Mouse (Mus musculus): Measurements from ENCODE around the gene Psma6.

Psma6 gene

GRCm38 (mm10) chr12:55438058-55438457 lies 54.0 kb downstream of the Psma6 start:
- no peak for DNase-seq (ENCODE audit: low spot score in 2 of 2)

DNA sequence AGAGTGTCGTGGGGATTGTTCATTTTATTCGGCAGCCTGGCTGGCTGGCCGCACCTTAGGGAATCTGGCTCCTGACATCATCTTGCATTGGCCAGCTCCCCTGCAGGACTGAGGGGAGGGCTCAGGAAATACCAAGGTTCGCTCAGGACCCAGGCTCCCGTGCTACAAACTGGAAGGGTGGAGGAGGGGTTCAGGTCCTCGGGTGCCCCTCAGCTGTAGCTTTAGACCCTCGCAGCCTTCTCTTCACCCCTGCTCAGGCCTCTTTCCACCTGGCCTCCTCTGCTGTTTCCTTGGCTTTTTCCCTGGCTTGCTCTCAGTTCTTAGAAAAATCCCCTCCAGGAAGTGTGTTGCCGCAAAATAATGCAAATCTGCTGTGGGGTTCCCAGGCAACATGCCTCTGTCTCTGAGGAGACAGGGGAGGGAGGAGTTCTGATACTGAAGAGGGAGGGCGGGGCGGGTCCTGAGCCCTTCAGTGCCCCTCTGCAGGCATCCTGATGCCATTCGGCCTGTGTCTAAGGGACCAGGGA lies 54.7 kb downstream of the Psma6 start:
- DNase-seq (ENCODE audit: low spot score in 2 of 2) = no peak

DNA sequence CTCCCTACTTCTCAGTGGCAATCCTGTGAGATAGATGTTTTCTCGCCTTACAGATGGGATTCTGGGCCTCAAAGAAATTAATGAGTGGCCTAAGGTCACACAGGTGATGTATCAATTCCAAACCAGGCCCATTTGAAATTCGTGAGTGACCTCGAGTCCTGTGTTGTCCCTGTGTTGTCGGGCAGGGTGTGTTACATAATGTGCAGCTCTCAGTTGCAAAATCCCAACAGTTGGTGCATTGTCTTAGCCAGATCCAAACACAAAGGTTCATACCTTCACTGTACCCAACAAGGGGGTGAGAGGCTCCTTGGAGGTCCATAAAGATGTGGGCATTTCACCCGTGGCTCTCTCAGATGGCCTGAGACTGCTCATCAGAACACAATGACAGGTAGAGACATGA lies 56.4 kb downstream of the Psma6 start:
- DNase-seq (ENCODE audit: low spot score in 2 of 2) = no peak

GRCm38 (mm10) chr12:55442245-55442644 lies 58.2 kb downstream of the Psma6 start:
- DNase-seq (ENCODE audit: low spot score in 2 of 2) = no peak

DNA sequence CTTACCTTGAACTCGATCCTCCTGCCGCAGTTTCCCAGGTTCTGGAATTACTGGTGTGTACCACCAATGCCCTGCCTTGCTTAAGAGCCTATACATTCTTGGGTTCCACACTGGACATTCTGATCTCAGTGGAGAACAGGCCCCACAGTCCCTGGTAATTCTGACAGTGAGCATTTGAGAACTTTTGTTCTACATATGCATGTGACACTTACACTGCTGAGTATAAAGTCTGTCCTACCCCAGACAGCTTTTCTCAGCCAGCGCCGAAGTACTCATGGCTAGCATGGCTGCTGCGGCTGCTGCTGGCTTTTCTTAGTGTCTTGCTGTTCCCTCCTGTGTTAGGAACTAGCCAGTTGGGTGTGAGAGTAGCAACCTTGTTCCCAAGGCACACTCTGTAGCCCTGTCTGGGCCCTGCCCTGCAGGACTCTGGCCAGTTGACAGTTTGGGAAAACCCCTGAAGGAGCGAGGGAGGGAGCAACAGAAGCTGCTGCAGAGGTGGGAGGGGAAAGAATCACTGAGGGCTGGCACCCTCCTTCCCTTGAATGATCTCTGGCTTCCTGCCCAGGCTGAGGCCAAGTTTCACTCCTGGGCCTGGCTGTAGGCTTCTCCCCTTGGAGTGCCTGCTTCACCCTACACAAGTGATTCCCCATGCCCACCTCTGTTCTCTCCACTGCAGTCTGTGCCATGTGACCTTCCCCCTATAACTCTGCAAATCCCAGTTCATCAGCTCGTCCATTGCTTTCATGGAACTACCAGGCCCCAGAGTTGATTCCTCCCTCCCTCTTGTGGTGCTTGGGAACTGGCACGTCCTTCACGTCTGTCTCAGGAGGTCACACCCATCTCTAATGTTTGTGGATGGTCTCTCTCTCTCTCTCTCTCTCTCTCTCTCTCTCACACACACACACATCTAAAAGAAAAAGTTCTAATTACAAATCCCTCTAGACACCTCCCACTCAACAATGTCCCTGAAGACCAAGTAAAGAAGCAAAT lies 59.1 kb downstream of the Psma6 start:
- peak in 1 of 2 experiments; percentile 44 for DNase-seq (ENCODE audit: low spot score in 2 of 2)

- no peak for DNase-seq (ENCODE audit: low spot score in 2 of 2)
Measured at GRCm38 (mm10) chr12:55444031-55444451, 60.0 kb downstream of the Psma6 start.

DNA sequence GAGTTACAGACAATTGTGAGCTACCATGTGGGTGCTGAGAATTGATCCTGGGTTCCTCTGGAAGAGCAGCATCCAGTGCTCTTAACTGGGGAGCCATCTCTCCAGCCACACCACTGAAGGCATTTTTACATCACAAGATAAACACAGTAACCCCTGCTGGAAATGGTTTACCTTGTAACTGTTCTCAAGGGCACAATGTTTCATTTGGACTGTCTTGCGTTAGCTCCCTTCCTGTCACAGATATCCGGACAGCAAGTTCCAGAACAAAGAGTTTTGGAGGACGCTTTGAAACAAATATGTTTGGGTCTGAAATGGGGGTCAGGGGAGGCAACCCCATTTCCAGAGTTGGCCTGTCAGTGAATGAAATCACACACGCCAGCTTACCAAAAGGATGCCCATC lies 61.6 kb downstream of the Psma6 start:
- no peak for DNase-seq (ENCODE audit: low spot score in 2 of 2)

GRCm38 (mm10) chr12:55446366-55446745 lies 62.3 kb downstream of the Psma6 start:
- DNase-seq (ENCODE audit: low spot score in 2 of 2) = no peak

DNA sequence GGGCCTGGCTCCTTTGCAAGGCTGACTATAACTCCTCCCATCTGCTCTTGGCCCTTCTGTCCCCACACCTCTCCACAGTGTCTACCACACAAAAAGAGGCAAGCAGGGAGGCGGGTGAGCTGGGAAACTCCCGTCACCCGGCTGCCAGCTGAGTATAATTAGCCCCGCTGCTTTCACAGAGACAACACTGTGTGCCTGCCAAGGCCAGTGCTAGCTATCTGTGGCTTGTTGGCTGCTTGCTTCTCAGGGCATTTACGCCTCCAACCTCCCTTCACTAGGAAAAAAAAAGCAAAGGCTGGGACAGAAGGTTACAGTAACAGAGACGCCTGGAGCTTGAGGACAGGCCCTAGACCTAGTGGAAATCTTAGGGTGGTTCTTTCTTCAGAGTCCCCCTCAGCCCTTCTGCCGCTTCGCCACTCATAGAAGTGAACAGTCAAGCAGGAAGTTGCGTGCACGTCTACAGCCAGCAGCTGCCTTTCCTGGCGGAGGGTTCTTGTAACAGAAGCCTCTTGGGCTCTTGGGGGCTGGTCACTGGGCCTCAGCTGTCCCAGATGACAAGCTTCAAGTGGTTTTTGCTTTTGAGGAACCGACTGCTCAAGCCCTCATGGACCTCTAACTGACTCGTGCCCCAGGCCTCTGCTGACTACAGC lies 62.8 kb downstream of the Psma6 start:
- DNase-seq (ENCODE audit: low spot score in 2 of 2) = peak; percentile 80 to 90

DNA sequence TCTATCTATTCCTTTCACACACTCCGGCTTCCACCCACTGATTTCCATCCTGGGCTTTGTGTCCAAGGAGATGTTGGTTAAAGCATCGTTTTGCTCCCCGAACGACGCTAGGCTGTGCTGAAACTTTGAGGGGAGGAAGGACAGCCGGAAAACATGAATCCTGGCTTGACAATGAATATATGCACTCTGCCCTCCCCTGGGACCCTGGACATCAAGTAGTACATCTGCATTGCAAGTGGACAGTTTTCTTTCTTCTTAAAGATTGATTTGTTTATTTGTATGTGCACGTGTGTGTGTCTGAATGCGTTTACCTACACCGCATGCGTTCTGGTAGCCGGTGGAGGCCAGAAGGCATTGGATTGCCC lies 63.4 kb downstream of the Psma6 start:
- DNase-seq (ENCODE audit: low spot score in 2 of 2) = no peak

DNA sequence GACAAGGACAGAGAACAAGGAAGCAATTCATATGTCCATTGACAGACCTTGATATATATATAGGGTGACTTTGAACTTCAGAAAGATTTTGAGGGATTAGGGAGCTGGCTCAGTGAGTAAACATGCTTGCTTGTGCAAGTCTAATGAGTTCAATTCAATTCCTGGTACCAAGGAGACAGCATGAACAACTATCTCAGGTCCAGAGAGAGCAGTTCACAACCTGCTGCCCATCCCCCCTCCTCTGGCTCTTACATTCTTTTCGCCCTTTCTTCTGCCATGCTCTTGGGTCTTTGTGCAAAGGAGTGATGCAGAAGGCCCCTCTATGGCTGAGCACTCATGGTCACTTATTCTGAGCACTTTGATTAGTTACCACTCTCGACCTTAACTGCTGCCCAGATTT lies 64.4 kb downstream of the Psma6 start:
- no peak for DNase-seq (ENCODE audit: low spot score in 2 of 2)

DNA sequence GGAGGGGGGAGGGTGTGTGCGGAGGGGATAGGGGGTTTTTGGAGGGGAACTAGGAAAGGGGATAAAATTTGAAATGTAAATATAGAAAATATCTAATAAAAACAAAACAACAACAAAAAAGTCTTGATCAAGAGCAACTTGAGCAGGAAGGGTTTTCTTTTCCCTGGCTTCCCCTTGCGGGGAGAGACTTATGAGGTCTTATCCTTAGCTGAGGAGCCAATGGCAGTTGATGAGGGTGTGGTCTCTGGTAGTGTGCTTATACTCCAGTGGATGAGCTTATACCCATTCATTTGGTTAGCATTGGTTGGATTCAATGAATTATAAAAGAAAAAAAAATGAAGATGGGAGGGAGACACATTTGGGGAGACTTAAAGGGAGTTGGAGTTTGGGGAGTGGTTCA lies 65.0 kb downstream of the Psma6 start:
- no peak for DNase-seq (ENCODE audit: low spot score in 2 of 2)

- no peak for DNase-seq (ENCODE audit: low spot score in 2 of 2)
Measured at GRCm38 (mm10) chr12:55450421-55450820, 66.4 kb downstream of the Psma6 start.

- no peak for DNase-seq (ENCODE audit: low spot score in 2 of 2)
Measured at GRCm38 (mm10) chr12:55452839-55453238, 68.8 kb downstream of the Psma6 start.

DNA sequence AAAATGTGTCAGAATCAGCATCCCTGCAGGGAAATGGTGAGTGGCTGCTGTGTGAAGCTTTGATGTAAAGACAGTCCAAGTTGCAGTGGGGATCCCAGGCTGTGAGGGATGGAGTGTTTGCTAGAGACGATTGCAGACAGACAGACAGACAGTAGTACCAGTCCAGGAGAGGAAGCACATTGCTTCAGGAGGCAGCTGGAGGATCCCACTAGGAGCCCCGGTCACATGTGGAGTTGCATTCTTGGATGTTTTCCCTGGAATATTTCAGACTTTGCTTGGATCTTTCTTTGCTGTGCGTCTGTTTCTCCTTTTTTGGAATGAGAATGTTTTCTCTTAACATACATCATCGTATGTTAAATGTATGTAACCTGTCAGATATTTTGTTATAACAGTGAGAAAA lies 69.9 kb downstream of the Psma6 start:
- no peak for DNase-seq (ENCODE audit: low spot score in 2 of 2)

DNA sequence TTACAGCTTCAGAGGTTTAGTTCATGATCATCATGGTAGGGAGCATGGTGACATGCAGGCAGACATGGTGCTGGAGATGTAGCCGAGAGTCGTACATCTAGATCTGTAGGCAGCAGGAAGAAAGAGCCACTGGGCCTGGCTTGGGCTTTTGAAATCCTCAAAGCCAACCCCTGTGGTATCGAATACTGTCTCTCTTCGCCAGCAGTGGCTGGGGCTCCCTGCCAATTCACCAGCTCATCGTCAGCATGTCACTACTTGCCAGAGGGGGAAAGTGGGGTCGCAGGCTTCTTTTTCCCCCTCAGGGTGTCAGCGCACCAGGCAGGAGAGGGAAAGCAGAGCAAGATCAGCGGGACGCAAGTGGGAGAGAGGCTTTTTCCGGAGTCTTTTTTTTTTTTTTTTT lies 71.2 kb downstream of the Psma6 start:
- DNase-seq (ENCODE audit: low spot score in 2 of 2) = no peak

- no peak for DNase-seq (ENCODE audit: low spot score in 2 of 2)
Measured at GRCm38 (mm10) chr12:55456136-55456535, 72.1 kb downstream of the Psma6 start.

DNA sequence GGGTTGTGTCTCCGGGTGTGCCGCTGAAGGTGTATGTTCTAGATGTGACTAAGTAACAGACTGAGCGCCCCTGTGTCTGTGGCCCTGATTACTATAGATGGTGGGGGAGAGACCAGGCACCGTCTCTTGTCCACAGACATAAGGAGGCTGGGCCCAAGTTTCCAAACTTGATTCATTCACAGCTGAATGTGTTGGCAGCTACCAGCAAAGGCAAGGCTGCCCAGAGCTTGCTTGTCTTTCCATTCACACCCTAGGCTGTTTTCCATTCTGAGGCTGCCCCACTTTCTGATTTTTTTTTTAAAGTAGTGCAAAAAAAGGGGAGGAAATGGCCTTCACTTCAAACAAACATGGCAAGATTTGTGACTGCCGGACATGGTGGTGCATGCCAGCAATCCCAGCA lies 72.9 kb downstream of the Psma6 start:
- DNase-seq (ENCODE audit: low spot score in 2 of 2) = no peak

DNA sequence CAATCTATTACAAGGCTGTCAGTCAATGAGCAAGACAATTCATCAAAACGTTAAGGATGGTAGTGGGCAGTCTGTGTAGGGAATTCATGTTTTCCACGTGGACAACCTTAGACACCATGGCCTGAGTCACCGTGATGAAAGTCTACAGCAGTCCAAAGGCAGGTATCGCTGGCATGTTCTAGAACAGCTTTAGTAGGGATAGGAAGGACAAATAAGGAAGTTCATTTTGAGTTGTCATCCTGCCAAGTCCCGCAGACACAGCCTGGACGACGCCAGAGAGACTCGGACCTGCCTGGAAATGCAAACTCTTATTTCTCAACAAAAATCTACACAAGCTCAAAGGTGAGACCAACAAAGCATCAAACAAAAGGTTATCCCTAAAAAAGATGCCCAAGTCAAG lies 75.7 kb downstream of the Psma6 start:
- no peak for DNase-seq (ENCODE audit: low spot score in 2 of 2)

DNA sequence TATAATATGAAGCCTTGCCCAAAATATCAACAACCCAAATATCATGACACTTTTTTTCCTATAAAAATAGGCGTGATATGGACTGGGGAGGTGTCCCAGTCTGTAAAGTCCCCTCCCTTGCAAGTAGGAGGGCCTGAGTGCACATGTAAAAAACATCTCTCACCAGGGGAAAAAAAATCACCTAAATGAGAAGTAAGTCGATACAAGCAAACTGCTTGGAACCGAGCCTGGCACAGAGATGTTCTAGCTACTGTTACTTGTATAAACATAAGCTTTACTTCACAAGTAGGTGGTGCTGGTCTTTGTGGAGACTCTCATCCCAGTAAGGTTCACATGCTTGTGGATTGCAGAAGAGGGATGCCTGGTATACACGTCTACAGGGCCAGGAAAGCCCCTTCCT lies 76.9 kb downstream of the Psma6 start:
- no peak for DNase-seq (ENCODE audit: low spot score in 2 of 2)

DNA sequence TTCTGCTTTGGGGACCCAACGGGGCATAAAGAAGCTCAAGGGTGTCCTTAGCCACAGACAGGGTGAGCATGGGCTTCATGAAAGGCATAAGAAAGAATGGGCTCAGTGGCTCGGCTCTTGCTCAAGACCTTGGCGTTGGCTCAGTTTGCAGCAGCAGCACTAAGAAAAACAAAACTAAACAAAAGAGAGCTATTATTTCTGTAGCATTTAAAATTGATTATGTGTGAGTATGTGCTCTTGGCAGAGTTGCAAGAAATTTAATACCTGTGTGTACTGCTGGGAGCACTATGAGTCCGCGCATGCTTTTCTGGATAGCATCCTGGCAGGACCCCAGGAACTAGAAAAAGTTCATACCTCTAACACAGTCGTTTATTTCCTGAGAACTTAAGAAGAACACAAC lies 77.7 kb downstream of the Psma6 start:
- DNase-seq (ENCODE audit: low spot score in 2 of 2) = no peak

GRCm38 (mm10) chr12:55462456-55462855 lies 78.4 kb downstream of the Psma6 start:
- DNase-seq (ENCODE audit: low spot score in 2 of 2) = no peak

- no peak for DNase-seq (ENCODE audit: low spot score in 2 of 2)
Measured at GRCm38 (mm10) chr12:55463087-55463486, 79.1 kb downstream of the Psma6 start.

Data from left cerebral cortex, adult 9 months (tissue).